Mouse (Mus musculus) embryonic facial prominence, embryonic 10.5 days (tissue): ENCODE results near the gene Ern1. TPM values are rescaled to one million over a fixed set of nuclear protein-coding genes. Genes with fewer than 3 reads are reported as not detected.

Experiments used
- DNase-seq: peaks from one replicate; pipeline ENCODE4 v3.0.0-alpha.2; 2017; ENCODE audit warnings: low spot score
- H3K27ac ChIP-seq: fragments of 300-500 bp; sonication (generic); replicated peaks from 2 replicates; pipeline ENCODE4 v1.5.1; 2016; ENCODE audit warnings: mild to moderate bottlenecking
- H3K27me3 ChIP-seq: fragments of 300-500 bp; sonication (generic); replicated peaks from 2 replicates; pipeline ENCODE4 v1.6.1; 2016; ENCODE audit warnings: low read depth, mild to moderate bottlenecking; ENCODE audit not compliant: poor library complexity, severe bottlenecking
- H3K36me3 ChIP-seq: fragments of 300-500 bp; sonication (generic); replicated peaks from 2 replicates; pipeline ENCODE4 v1.6.1; 2016; ENCODE audit warnings: mild to moderate bottlenecking, moderate library complexity
- H3K4me1 ChIP-seq: fragments of 300-500 bp; sonication (generic); 2 replicates; pipeline ENCODE4 v1.6.1; 2016
- H3K4me3 ChIP-seq: fragments of 300-500 bp; sonication (generic); 2 replicates; pipeline ENCODE4 v1.5.1; 2016; ENCODE audit warnings: mild to moderate bottlenecking, moderate library complexity
- H3K9me3 ChIP-seq: fragments of 300-500 bp; sonication (generic); 2 replicates; pipeline ENCODE4 v1.6.1; 2016; ENCODE audit warnings: mild to moderate bottlenecking
- WGBS: fragments of 180-500 bp; shearing (Covaris S2); methylation state at CpG from one replicate; pipeline ENCODE4 v1.1.7; 2016; 5-methylcytosine and 5-hydroxymethylcytosine counted together
- polyA plus RNA-seq: library from polyadenylated mRNA; unstranded; fragments of >200 nt; fragmentation: Nextera tagmentation; extraction: Ambion mirVana; gene quantifications from 2 replicates; pipeline ENCODE4 v1.2.1, GENCODE M21; 2016

Ern1 gene
- polyA plus RNA-seq, 1 experiment from 2014 or later: 5.5 TPM

- Histone ChIP-seq H3K9me3 (no peaks in the 10 kb centered on the region), H3K27ac (peak overlapping the region; percentile 87), H3K4me3 (peak overlapping the region; percentile 98), H3K36me3 (no peaks in the 10 kb centered on the region), H3K27me3 (0 out of 2 replicates have a peak, but pooled peaks cover 4% of the 10 kb centered on the region), H3K4me1 (peaks cover 22% of the 10 kb centered on the region)
- DNase-seq: no peak
- WGBS: under 1% methylated on average over 86 of the region's 86 CpGs
Observed at GRCm38 (mm10) chr11:106486866-106487732, 553 bp downstream of the Ern1 start.

GRCm38 (mm10) chr11:106486042-106486865, 1.4 kb downstream of the Ern1 start:
- peaks cover 22% of the 10 kb centered on the region for H3K4me1 ChIP-seq
- no peak for DNase-seq
- 62% methylated on average over 16 of the region's 16 CpGs for WGBS
- H3K27me3 ChIP-seq: 0 out of 2 replicates have a peak, but pooled peaks cover 4% of the 10 kb centered on the region
- no peaks in the 10 kb centered on the region for H3K9me3 ChIP-seq
- H3K36me3 ChIP-seq: no peaks in the 10 kb centered on the region
- H3K27ac ChIP-seq: no peak overlapping the region
- peak overlapping the region; percentile 98 for H3K4me3 ChIP-seq

GRCm38 (mm10) chr11:106485611-106486010, 2.0 kb downstream of the Ern1 start:
- Histone ChIP-seq H3K9me3 (no peaks in the 10 kb centered on the region), H3K4me3 (no peak overlapping the region), H3K4me1 (peaks cover 22% of the 10 kb centered on the region), H3K27ac (no peak overlapping the region), H3K27me3 (0 out of 2 replicates have a peak, but pooled peaks cover 4% of the 10 kb centered on the region), H3K36me3 (no peaks in the 10 kb centered on the region)
- 90% methylated on average over 4 of the region's 4 CpGs for WGBS
- DNase-seq: no peak

- Histone ChIP-seq H3K36me3 (no peaks in the 10 kb centered on the region), H3K9me3 (no peaks in the 10 kb centered on the region), H3K4me3 (no peak overlapping the region), H3K4me1 (peaks cover 28% of the 10 kb centered on the region), H3K27me3 (0 out of 2 replicates have a peak, but pooled peaks cover 4% of the 10 kb centered on the region), H3K27ac (no peak overlapping the region)
- whole genome bisulfite sequencing: 91% methylated on average over 4 of the region's 4 CpGs
- DNase-seq: no peak
Observed at GRCm38 (mm10) chr11:106484875-106485274, 2.8 kb downstream of the Ern1 start.

- 91% methylated on average over 8 of the region's 8 CpGs for WGBS
- H3K27ac ChIP-seq: no peak overlapping the region
- no peaks in the 10 kb centered on the region for H3K9me3 ChIP-seq
- H3K4me1 ChIP-seq: peaks cover 19% of the 10 kb centered on the region
- H3K36me3 ChIP-seq: no peaks in the 10 kb centered on the region
- no peak overlapping the region for H3K4me3 ChIP-seq
- 0 out of 2 replicates have a peak, but pooled peaks cover 4% of the 10 kb centered on the region for H3K27me3 ChIP-seq
- DNase-seq: no peak
Observed at GRCm38 (mm10) chr11:106482867-106483266, 4.8 kb downstream of the Ern1 start.

- no peaks in the 10 kb centered on the region for H3K9me3 ChIP-seq
- H3K36me3 ChIP-seq: no peaks in the 10 kb centered on the region
- WGBS: 80% methylated on average over 4 of the region's 4 CpGs
- H3K4me1 ChIP-seq: peaks cover 14% of the 10 kb centered on the region
- H3K4me3 ChIP-seq: no peak overlapping the region
- DNase-seq: no peak
- H3K27ac ChIP-seq: no peak overlapping the region
- H3K27me3 ChIP-seq: 0 out of 2 replicates have a peak, but pooled peaks cover 4% of the 10 kb centered on the region
Observed at GRCm38 (mm10) chr11:106481651-106482050, 6.0 kb downstream of the Ern1 start.

- DNase-seq: no peak
- 78% methylated on average over 3 of the region's 3 CpGs for WGBS
- Histone ChIP-seq H3K27ac (no peak overlapping the region), H3K4me1 (0 out of 2 replicates have a peak, but pooled peaks cover 6% of the 10 kb centered on the region), H3K36me3 (no peaks in the 10 kb centered on the region), H3K9me3 (no peaks in the 10 kb centered on the region), H3K27me3 (0 out of 2 replicates have a peak, but pooled peaks cover under 1% of the 10 kb centered on the region), H3K4me3 (no peak overlapping the region)
Observed at GRCm38 (mm10) chr11:106480530-106480885, 7.1 kb downstream of the Ern1 start.

GRCm38 (mm10) chr11:106479619-106480529, 7.8 kb downstream of the Ern1 start:
- Histone ChIP-seq H3K27ac (no peak overlapping the region), H3K4me3 (no peak overlapping the region), H3K36me3 (no peaks in the 10 kb centered on the region), H3K4me1 (0 out of 2 replicates have a peak, but pooled peaks cover 6% of the 10 kb centered on the region), H3K27me3 (no peaks in the 10 kb centered on the region), H3K9me3 (no peaks in the 10 kb centered on the region)
- 80% methylated on average over 9 of the region's 9 CpGs for WGBS
- DNase-seq: no peak

GRCm38 (mm10) chr11:106478745-106479144, 8.9 kb downstream of the Ern1 start:
- H3K36me3 ChIP-seq: no peaks in the 10 kb centered on the region
- no peak overlapping the region for H3K4me3 ChIP-seq
- 48% methylated on average over 1 of the region's 1 CpGs for WGBS
- no peaks in the 10 kb centered on the region for H3K9me3 ChIP-seq
- no peaks in the 10 kb centered on the region for H3K27me3 ChIP-seq
- 0 out of 2 replicates have a peak, but pooled peaks cover 6% of the 10 kb centered on the region for H3K4me1 ChIP-seq
- H3K27ac ChIP-seq: no peak overlapping the region
- no peak for DNase-seq

GRCm38 (mm10) chr11:106477505-106478160, 10.0 kb downstream of the Ern1 start:
- H3K36me3 ChIP-seq: no peaks in the 10 kb centered on the region
- no peaks in the 10 kb centered on the region for H3K27me3 ChIP-seq
- no peak overlapping the region for H3K27ac ChIP-seq
- no peaks in the 10 kb centered on the region for H3K9me3 ChIP-seq
- 0 out of 2 replicates have a peak, but pooled peaks cover 6% of the 10 kb centered on the region for H3K4me1 ChIP-seq
- no peak overlapping the region for H3K4me3 ChIP-seq
- DNase-seq: no peak
- 96% methylated on average over 4 of the region's 4 CpGs for WGBS

GRCm38 (mm10) chr11:106475309-106475708, 12.3 kb downstream of the Ern1 start:
- no peak for DNase-seq
- 86% methylated on average over 1 of the region's 1 CpGs for WGBS
- H3K27me3 ChIP-seq: no peaks in the 10 kb centered on the region
- peaks cover 11% of the 10 kb centered on the region; the same call in 1 of the 2 replicates for H3K4me1 ChIP-seq
- no peak overlapping the region for H3K27ac ChIP-seq
- no peak overlapping the region for H3K4me3 ChIP-seq
- H3K9me3 ChIP-seq: no peaks in the 10 kb centered on the region
- H3K36me3 ChIP-seq: no peaks in the 10 kb centered on the region
